Mouse (Mus musculus) liver, postnatal 0 days (tissue): ENCODE results near the gene Slc43a1.

Experiments
- CTCF ChIP-seq: sonication (generic); IDR thresholded peaks from 2 replicates; pipeline ENCODE4 v1.5.1; 2016; ENCODE audit warnings: antibody characterized with exemption, low read depth
- EP300 ChIP-seq: IDR thresholded peaks from 2 replicates; pipeline ENCODE4 v1.6.1; 2016; ENCODE audit warnings: antibody characterized with exemption, low read depth, mild to moderate bottlenecking

GRCm38 (mm10) chr2:84883530-84883929, 44.9 kb downstream of the Slc43a1 start:
- TF ChIP-seq CTCF (no peak), EP300 (no peak)
